Mouse (Mus musculus): ENCODE data around the gene Lrmda. TPM values are rescaled to one million over a fixed set of nuclear protein-coding genes. Genes with fewer than 3 reads are reported as not detected.

Gene Lrmda
- polyA plus RNA-seq, 1 experiment from 2014 or later = 0.66 TPM

GRCm38 (mm10) chr14:22144014-22144413 lies 124.5 kb downstream of the Lrmda start:
- ATAC-seq (ENCODE audit: insufficient read depth, low FRiP score, low TSS enrichment) = no peak; the same call in 1 of the 2 replicates
- peaks cover 22% of the 10 kb centered on the region for H3K4me1 ChIP-seq (ENCODE audit: control insufficient read depth, insufficient read depth, low read length)
- peak; percentile 44 for DNase-seq (ENCODE audit: low spot score)
- 3% methylated on average over 3 of the region's 3 CpGs for WGBS
- H3K27ac ChIP-seq (ENCODE audit: low read depth, low read length) = no peak overlapping the region
- no peak overlapping the region for H3K4me3 ChIP-seq (ENCODE audit: low read depth, low read length)
- no peaks in the 10 kb centered on the region for H3K27me3 ChIP-seq (ENCODE audit: control insufficient read depth, insufficient read depth, low read length)
- no peaks in the 10 kb centered on the region for H3K36me3 ChIP-seq (ENCODE audit: control insufficient read depth, insufficient read depth, low read length)
- no peak overlapping the region for H3K4me2 ChIP-seq (ENCODE audit: low read depth)
- no peaks in the 10 kb centered on the region for H3K9me3 ChIP-seq (ENCODE audit: control insufficient read depth, low read length)
- no peak overlapping the region for H3K9ac ChIP-seq (ENCODE audit: low read length)

GRCm38 (mm10) chr14:22145863-22146262 lies 126.4 kb downstream of the Lrmda start:
- WGBS = 56% methylated on average over 4 of the region's 4 CpGs

GRCm38 (mm10) chr14:22146508-22147044 lies 127.1 kb downstream of the Lrmda start:
- no peak overlapping the region for H3K4me2 ChIP-seq (ENCODE audit: low read depth)
- no peak overlapping the region for H3K9ac ChIP-seq (ENCODE audit: low read length)
- H3K4me1 ChIP-seq (ENCODE audit: control insufficient read depth, insufficient read depth, low read length) = peaks cover 22% of the 10 kb centered on the region
- ATAC-seq (ENCODE audit: insufficient read depth, low FRiP score, low TSS enrichment) (no peak), DNase-seq (ENCODE audit: low spot score) (no peak)
- no peak overlapping the region for H3K27ac ChIP-seq (ENCODE audit: low read depth, low read length)
- no peaks in the 10 kb centered on the region for H3K9me3 ChIP-seq (ENCODE audit: control insufficient read depth, low read length)
- 84% methylated on average over 12 of the region's 12 CpGs for whole genome bisulfite sequencing
- no peak overlapping the region for H3K4me3 ChIP-seq (ENCODE audit: low read depth, low read length)
- H3K27me3 ChIP-seq (ENCODE audit: control insufficient read depth, insufficient read depth, low read length) = no peaks in the 10 kb centered on the region
- H3K36me3 ChIP-seq (ENCODE audit: control insufficient read depth, insufficient read depth, low read length) = no peaks in the 10 kb centered on the region

More at GRCm38 (mm10) chr14:22145863-22146262, 126.4 kb downstream of the Lrmda start:
- Histone ChIP-seq H3K4me2 (ENCODE audit: low read depth) (no peak overlapping the region), H3K4me1 (ENCODE audit: control insufficient read depth, insufficient read depth, low read length) (peaks cover 22% of the 10 kb centered on the region), H3K27me3 (ENCODE audit: control insufficient read depth, insufficient read depth, low read length) (no peaks in the 10 kb centered on the region), H3K4me3 (ENCODE audit: low read depth, low read length) (no peak overlapping the region), H3K27ac (ENCODE audit: low read depth, low read length) (no peak overlapping the region), H3K9ac (ENCODE audit: low read length) (no peak overlapping the region), H3K9me3 (ENCODE audit: control insufficient read depth, low read length) (no peaks in the 10 kb centered on the region), H3K36me3 (ENCODE audit: control insufficient read depth, insufficient read depth, low read length) (no peaks in the 10 kb centered on the region)
- ATAC-seq (ENCODE audit: insufficient read depth, low FRiP score, low TSS enrichment) (no peak), DNase-seq (ENCODE audit: low spot score) (no peak)

- 7% methylated on average over 4 of the region's 4 CpGs for WGBS
Observed at GRCm38 (mm10) chr14:22147341-22148024, 128.0 kb downstream of the Lrmda start.

GRCm38 (mm10) chr14:22152701-22153100 lies 133.2 kb downstream of the Lrmda start:
- Histone ChIP-seq H3K9ac (ENCODE audit: low read length) (0 out of 2 replicates have a peak overlapping the region, but pooled peaks have one; percentile 7), H3K27me3 (ENCODE audit: control insufficient read depth, insufficient read depth, low read length) (no peaks in the 10 kb centered on the region), H3K9me3 (ENCODE audit: control insufficient read depth, low read length) (no peaks in the 10 kb centered on the region), H3K4me1 (ENCODE audit: control insufficient read depth, insufficient read depth, low read length) (peaks cover 34% of the 10 kb centered on the region), H3K27ac (ENCODE audit: low read depth, low read length) (no peak overlapping the region), H3K4me2 (ENCODE audit: low read depth) (no peak overlapping the region), H3K4me3 (ENCODE audit: low read depth, low read length) (no peak overlapping the region), H3K36me3 (ENCODE audit: control insufficient read depth, insufficient read depth, low read length) (no peaks in the 10 kb centered on the region)
- 15% methylated on average over 13 of the region's 13 CpGs for WGBS
- DNase-seq (ENCODE audit: low spot score) = peak; percentile 44
- no peak for ATAC-seq (ENCODE audit: insufficient read depth, low FRiP score, low TSS enrichment)

More at GRCm38 (mm10) chr14:22147341-22148024, 128.0 kb downstream of the Lrmda start:
- Histone ChIP-seq H3K9me3 (ENCODE audit: control insufficient read depth, low read length) (no peaks in the 10 kb centered on the region), H3K36me3 (ENCODE audit: control insufficient read depth, insufficient read depth, low read length) (no peaks in the 10 kb centered on the region), H3K9ac (ENCODE audit: low read length) (no peak overlapping the region), H3K27me3 (ENCODE audit: control insufficient read depth, insufficient read depth, low read length) (no peaks in the 10 kb centered on the region), H3K4me2 (ENCODE audit: low read depth) (no peak overlapping the region), H3K27ac (ENCODE audit: low read depth, low read length) (no peak overlapping the region), H3K4me3 (ENCODE audit: low read depth, low read length) (no peak overlapping the region), H3K4me1 (ENCODE audit: control insufficient read depth, insufficient read depth, low read length) (peaks cover 27% of the 10 kb centered on the region)
- ATAC-seq (ENCODE audit: insufficient read depth, low FRiP score, low TSS enrichment) (no peak), DNase-seq (ENCODE audit: low spot score) (no peak)

- ATAC-seq (ENCODE audit: insufficient read depth, low FRiP score, low TSS enrichment) (no peak), DNase-seq (ENCODE audit: low spot score) (no peak)
- Histone ChIP-seq H3K36me3 (ENCODE audit: control insufficient read depth, insufficient read depth, low read length) (no peaks in the 10 kb centered on the region), H3K4me2 (ENCODE audit: low read depth) (no peak overlapping the region), H3K27me3 (ENCODE audit: control insufficient read depth, insufficient read depth, low read length) (no peaks in the 10 kb centered on the region), H3K4me3 (ENCODE audit: low read depth, low read length) (no peak overlapping the region), H3K9me3 (ENCODE audit: control insufficient read depth, low read length) (no peaks in the 10 kb centered on the region), H3K4me1 (ENCODE audit: control insufficient read depth, insufficient read depth, low read length) (peaks cover 27% of the 10 kb centered on the region), H3K27ac (ENCODE audit: low read depth, low read length) (no peak overlapping the region), H3K9ac (ENCODE audit: low read length) (no peak overlapping the region)
- 70% methylated on average over 8 of the region's 8 CpGs for WGBS
Observed at GRCm38 (mm10) chr14:22154096-22154495, 134.6 kb downstream of the Lrmda start.

GRCm38 (mm10) chr14:22155034-22155433 lies 135.5 kb downstream of the Lrmda start:
- H3K4me2 ChIP-seq (ENCODE audit: low read depth) = no peak overlapping the region
- H3K4me3 ChIP-seq (ENCODE audit: low read depth, low read length) = no peak overlapping the region
- no peak for DNase-seq (ENCODE audit: low spot score)
- ATAC-seq (ENCODE audit: insufficient read depth, low FRiP score, low TSS enrichment) = no peak
- no peak overlapping the region for H3K9ac ChIP-seq (ENCODE audit: low read length)
- WGBS = 13% methylated on average over 2 of the region's 2 CpGs
- no peaks in the 10 kb centered on the region for H3K27me3 ChIP-seq (ENCODE audit: control insufficient read depth, insufficient read depth, low read length)
- no peak overlapping the region for H3K27ac ChIP-seq (ENCODE audit: low read depth, low read length)
- no peaks in the 10 kb centered on the region for H3K9me3 ChIP-seq (ENCODE audit: control insufficient read depth, low read length)
- peaks cover 27% of the 10 kb centered on the region for H3K4me1 ChIP-seq (ENCODE audit: control insufficient read depth, insufficient read depth, low read length)
- H3K36me3 ChIP-seq (ENCODE audit: control insufficient read depth, insufficient read depth, low read length) = no peaks in the 10 kb centered on the region

GRCm38 (mm10) chr14:22155512-22156026 lies 136.1 kb downstream of the Lrmda start:
- no peak for ATAC-seq (ENCODE audit: insufficient read depth, low FRiP score, low TSS enrichment)

GRCm38 (mm10) chr14:22156991-22157390 lies 137.5 kb downstream of the Lrmda start:
- H3K4me3 ChIP-seq (ENCODE audit: low read depth, low read length) = no peak overlapping the region
- no peak for ATAC-seq (ENCODE audit: insufficient read depth, low FRiP score, low TSS enrichment)
- H3K4me1 ChIP-seq (ENCODE audit: control insufficient read depth, insufficient read depth, low read length) = peaks cover 27% of the 10 kb centered on the region
- H3K9me3 ChIP-seq (ENCODE audit: control insufficient read depth, low read length) = no peaks in the 10 kb centered on the region
- no peaks in the 10 kb centered on the region for H3K27me3 ChIP-seq (ENCODE audit: control insufficient read depth, insufficient read depth, low read length)
- no peak overlapping the region for H3K9ac ChIP-seq (ENCODE audit: low read length)
- H3K27ac ChIP-seq (ENCODE audit: low read depth, low read length) = no peak overlapping the region
- DNase-seq (ENCODE audit: low spot score) = no peak
- WGBS = 70% methylated on average over 6 of the region's 6 CpGs
- H3K36me3 ChIP-seq (ENCODE audit: control insufficient read depth, insufficient read depth, low read length) = no peaks in the 10 kb centered on the region
- H3K4me2 ChIP-seq (ENCODE audit: low read depth) = no peak overlapping the region

More at GRCm38 (mm10) chr14:22155512-22156026, 136.1 kb downstream of the Lrmda start:
- peaks cover 27% of the 10 kb centered on the region for H3K4me1 ChIP-seq (ENCODE audit: control insufficient read depth, insufficient read depth, low read length)
- no peaks in the 10 kb centered on the region for H3K27me3 ChIP-seq (ENCODE audit: control insufficient read depth, insufficient read depth, low read length)
- no peak overlapping the region for H3K4me3 ChIP-seq (ENCODE audit: low read depth, low read length)
- H3K9ac ChIP-seq (ENCODE audit: low read length) = no peak overlapping the region
- no peaks in the 10 kb centered on the region for H3K9me3 ChIP-seq (ENCODE audit: control insufficient read depth, low read length)
- DNase-seq (ENCODE audit: low spot score) = peak; percentile 22
- no peak overlapping the region for H3K4me2 ChIP-seq (ENCODE audit: low read depth)
- WGBS = 38% methylated on average over 4 of the region's 4 CpGs
- no peak overlapping the region for H3K27ac ChIP-seq (ENCODE audit: low read depth, low read length)
- H3K36me3 ChIP-seq (ENCODE audit: control insufficient read depth, insufficient read depth, low read length) = no peaks in the 10 kb centered on the region

Data from neural tube, embryonic 11.5 days (tissue).